Mouse (Mus musculus): ENCODE data around the gene Rgs6.

DNA sequence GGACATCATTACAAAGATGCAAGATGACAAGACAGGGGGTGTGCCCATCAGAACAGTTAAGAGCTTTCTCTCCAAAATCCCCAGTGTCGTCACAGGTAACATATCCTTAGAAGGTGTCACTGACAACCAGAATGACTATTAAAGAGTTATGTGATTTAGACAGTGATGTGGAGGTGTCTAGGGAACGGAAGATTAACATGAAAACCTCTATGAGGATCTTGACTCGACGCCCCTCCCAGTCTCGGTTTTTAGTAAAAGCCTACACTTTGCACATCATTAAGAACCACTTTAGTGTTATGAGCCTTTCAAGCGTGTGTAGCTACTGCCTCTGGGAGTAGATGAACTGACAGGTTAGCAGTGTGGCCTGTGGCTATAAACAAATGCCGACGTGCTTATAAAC lies 397.2 kb downstream of the Rgs6 start:
- TF ChIP-seq CTCF (IDR thresholded peaks at IDR 0.05; ENCODE audit: low read depth, low read length) (no peak), POLR2A (IDR thresholded peaks at IDR 0.05; ENCODE audit: extremely low read depth, insufficient read depth, low read length) (no peak)
